Mouse (Mus musculus): ENCODE measurements at regions not wholly inside any gene's neighbourhood (a gene's known extent, or its start where the extent isn't known, plus 50 kb on each side); places are given as distances from the start of the nearest gene placed in this dataset.

DNA sequence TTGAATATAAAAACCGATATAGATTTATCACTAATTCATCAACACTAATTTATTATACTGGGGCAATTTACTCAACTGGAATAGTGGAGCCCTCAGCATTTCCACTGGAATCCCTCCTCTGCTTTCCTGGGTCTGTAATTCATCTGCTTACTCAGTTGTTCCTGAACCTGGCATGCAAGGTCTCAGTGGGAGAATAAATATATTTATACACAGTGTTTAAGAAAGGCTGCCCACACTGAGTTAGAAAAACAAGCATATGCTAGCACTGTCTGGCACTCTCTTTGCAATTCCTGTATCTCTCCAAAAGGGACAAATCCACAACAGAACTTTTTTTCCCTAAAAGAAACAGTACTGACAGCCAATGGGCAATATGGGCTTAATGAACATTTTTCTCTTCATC is 100.1 kb upstream of the Gm10192 start:
- DNase-seq (ENCODE audit: low spot score), result no peak

DNA sequence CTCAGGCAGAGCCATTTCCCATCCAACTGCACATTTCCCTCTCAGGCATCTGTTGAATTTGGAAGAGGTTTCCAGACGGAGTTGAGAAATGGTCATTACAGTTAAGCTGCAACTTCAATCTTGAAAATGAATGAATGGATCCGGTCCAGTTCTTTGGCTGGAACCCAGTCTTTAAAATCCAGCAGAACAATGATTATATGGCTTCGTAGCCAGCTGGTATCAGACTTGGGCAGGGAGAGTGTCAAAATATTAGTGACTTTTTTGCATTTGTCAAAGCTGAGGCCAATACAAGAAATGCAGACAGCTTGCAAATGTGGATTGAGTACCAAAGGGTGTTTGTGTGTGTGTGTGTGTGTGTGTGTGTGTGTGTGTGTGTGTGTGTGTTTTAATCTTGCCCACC is 99.7 kb upstream of the Gm10192 start:
- DNase-seq (ENCODE audit: low spot score), result no peak

DNA sequence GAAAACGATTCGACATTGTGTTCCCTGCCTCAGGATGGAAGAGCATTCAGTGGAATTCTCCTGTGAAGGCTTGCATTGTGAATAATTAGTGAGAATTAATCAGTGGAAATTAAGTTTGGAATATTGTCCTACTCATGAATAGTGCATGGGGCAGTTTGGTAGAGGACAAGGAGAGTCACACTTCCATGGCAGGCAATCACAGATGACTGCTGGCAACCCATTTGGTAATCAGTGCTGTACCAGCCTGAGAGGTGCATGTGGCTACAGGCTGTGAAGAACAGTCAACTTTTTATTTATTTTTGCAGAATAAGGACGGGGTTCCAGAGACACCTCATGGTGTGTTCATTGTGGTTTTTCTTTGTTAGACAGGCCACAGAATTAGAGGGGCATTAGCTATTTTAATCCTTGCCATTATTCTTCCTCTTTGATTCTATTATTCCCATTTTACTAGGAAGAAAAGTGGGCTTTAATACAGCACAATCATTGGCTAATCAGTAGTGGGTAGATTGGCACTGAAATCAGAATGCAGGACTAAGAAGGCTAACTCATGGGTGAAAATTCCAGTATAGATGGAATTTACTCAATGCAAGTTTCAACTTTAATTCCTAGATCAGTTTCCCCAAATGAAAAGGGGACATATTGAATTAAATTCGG is 98.3 kb upstream of the Gm10192 start:
- DNase-seq (ENCODE audit: low spot score), result no peak

DNA sequence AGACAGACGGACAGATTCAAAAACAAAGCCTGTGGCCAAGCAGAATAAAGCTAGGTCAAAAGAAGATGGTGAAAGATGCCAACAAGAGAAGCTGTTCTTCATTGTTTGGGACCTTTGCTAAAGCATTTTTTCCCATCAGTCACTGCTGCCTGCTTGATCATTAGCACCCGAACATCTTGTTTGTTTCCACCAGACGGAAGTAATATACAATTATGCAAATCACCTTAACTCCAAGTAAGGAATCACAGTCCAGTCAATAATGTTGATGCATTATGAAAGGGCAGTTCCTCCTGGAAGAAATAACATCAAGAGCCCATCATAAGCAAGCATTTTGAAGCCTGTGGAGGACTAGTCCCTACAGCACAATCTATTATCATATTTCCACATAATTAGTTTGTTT is 97.7 kb upstream of the Gm10192 start:
- no peak for DNase-seq (ENCODE audit: low spot score)

DNA sequence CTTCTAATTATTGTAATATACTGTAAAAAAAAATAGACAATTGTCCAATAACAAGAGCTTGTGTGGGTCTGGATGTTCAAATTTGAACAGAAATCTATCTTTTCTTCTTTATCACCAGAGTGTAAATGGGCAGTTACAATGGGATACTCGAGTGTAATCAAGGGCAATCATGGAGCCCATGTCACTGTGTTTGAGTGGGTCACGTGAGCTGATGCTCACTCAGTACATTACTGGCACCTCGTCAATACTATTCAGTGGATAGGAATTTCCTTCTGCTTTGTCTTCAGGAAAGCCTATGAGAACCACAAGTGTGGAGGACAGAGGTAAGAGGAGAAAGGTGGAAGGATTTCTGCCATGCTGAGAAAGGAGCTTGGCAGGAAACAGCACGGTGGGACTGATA is 54.0 kb upstream of the Gm10192 start:
- DNase-seq (ENCODE audit: low spot score), result no peak

DNA sequence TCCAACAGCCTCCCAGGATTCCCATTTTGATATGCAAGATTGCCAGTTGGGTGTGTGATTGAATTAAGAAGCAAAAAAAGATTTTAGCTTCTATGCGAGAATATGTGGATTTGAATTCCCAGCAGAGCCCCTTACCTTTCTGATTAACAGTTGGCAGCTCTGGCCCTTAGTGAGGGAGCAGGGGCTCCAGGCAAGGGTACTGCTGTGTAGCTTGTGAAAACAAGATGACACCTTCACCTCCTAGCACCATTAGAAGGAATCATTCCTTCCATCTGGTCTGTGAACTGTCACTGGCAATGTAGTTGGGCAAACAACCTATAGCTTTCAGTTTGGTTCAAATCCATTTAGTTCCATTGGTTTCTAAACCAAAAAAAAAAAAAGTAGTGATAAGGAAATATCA is 53.4 kb upstream of the Gm10192 start:
- no peak for DNase-seq (ENCODE audit: low spot score)

DNA sequence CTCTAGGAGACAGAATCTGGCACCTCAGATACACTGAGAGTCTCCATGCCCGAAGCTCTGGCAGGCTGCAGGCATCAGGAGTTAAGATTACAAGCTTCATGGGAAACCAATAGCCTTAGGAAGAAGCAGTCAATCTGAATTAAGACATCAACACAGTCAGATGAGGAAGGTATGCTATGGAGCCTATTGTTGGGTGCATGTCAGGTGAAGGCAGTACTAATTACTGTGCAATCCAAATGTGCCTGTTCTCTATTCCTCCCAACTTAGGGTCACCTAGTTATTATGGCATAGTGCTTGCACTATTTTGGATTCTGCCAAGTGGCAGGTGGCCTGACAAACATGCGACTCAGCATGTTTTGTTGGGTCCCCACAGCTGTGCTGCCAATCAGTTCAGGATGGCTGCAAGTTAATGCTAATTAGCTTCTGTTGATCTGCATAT is 53.0 kb upstream of the Gm10192 start:
- peak; percentile 7 for DNase-seq (ENCODE audit: low spot score)
